Mouse (Mus musculus): ENCODE measurements around the gene Katnbl1.
"Not testable (repeated sequence)": the region's sequence is repeated elsewhere in the genome, so short reads cannot be mapped to it uniquely, and the experiment has no call there.

Katnbl1 gene

DNA sequence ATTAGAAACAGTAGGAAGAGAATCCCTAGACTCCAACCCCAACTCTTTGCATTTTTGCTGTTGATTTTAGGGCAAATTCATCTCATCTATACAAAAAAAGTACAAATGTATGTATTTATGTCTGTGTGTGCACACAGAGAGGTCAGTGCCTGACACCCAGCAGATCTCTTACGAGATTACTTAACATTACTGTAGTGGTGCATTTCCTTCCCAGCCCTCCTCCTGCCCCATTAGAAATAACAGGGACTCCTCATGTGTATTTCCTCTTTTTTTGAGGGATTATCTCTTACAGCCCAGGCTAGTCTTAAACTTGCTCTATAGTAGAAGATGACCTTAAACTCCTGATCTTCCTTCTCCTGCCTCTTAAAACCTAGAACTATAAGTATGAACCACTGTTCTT lies 13.7 kb downstream of the Katnbl1 start:
- no peak for DNase-seq (ENCODE audit: inconsistent age in 2 of 2, low spot score in 1 of 2)

DNA sequence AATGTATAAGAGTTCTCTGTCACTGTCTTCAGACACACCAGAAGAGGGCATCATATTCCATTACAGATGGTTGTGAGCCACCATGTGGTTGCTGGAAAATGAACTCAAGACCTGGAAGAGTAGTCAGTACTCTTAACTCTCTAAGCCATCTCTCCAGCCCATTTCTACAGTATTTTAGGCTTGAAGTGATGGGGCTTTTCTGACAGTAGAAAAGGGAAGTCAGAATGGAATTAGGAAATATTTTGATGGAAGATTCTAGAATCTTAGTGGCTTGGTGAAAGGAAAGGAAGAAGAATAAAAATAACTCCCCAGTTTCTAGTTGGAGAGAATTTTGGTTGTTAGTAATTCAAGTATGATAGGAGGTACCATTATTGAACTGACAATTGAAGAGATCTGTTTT lies 14.9 kb downstream of the Katnbl1 start:
- no peak for DNase-seq (ENCODE audit: inconsistent age in 2 of 2, low spot score in 1 of 2)

DNA sequence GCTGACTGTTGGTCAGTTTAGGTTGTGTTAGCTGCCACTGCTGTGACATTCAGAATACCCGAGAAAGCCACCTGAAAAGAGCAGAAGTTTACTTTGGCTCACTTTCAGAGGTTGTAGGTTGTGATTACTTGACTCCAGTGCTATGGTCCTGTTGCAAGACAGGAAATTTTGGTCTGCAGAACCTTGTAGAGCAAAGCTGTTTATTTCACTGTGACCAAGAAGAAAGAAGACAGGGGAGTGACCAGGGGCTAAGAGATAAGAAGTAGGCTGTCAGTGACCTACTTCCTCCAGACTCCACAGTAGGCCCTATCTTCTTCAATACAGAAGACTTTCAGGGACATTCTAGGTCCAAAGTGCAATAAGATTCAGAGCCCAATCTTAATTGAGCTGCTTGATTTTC lies 17.6 kb downstream of the Katnbl1 start:
- DNase-seq (ENCODE audit: inconsistent age in 2 of 2, low spot score in 1 of 2) = no peak

DNA sequence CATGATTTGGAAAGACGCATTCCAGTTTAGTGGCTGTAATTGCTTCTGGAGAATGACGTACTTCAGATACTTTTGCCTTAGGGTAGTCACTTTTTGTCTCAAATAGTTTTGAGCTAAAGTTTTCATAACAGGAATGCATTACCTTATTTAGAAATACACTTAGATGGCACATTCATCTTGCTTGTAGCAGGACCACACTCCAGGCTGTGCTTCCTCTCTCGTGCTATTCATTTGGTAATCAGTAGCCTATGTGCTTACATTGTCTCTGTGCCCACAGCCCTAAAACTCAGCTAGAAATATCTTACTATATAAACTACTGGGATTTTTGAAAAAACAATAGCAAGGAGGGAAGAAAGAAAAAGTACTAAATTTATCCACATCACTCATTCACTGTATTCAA lies 28.0 kb downstream of the Katnbl1 start:
- no peak for DNase-seq (ENCODE audit: inconsistent age in 2 of 2, low spot score in 1 of 2)

DNA sequence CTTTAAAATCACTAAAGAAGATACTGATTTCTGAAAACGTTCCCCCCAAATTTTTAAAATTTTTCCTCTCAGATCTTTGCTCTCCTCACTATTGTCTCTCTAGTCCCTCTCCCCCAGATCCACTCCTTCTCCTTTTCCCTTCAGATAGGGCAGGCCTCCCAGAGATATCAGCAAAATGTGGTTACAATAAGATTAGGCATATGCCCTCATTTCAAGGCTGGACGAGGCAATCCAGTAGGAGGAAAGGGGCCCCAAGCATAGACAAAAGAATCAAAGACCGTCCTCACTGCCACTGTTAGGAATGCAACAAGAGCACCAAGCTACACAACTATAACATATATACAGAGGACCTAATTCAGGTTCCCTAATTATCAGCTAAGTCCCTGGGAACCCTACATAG lies 46.3 kb downstream of the Katnbl1 start:
- DNase-seq (ENCODE audit: inconsistent age in 2 of 2, low spot score in 1 of 2) = no peak

DNA sequence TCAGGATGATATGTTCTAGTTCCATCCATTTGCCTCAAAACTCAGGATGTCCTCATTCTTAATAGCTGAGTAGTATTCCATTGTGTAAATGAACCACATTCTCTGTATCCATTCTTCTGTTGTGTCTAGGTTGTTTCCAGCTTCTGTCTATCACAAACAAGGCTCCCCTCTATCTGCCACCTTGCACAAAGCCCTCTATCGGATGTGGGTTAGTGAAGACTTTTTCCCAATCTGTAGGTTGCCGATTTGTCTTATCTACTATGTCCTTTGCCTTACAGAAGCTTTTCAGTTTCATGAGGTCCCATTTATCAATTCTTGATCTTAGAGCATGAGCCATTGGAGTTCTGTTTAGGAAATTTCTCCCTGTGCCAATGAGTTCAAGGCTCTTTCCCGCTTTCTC lies 49.5 kb downstream of the Katnbl1 start:
- peak in 1 of 2 experiments; percentile 28 for DNase-seq (ENCODE audit: inconsistent age in 2 of 2, low spot score in 1 of 2)

DNA sequence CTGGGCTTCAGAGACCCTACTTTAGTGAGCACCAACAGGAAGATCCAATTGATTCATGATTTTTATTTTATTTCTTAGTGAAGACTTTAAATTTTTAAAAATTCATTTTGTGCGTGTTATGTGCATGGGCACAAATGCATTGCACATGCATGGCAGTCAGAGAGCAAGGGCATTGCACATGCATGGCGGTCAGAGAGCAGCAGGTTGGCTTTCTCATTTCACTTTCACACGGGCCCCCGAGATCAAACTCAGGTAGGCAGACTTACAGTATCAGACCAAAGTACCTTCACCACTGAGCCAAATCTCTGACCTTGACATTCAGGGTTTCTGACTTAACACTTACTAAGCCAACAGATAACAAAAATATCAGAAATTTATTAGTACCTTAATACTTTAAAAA lies 50.7 kb downstream of the Katnbl1 start:
- peak in 1 of 2 experiments; percentile 22 for DNase-seq (ENCODE audit: inconsistent age in 2 of 2, low spot score in 1 of 2)

DNA sequence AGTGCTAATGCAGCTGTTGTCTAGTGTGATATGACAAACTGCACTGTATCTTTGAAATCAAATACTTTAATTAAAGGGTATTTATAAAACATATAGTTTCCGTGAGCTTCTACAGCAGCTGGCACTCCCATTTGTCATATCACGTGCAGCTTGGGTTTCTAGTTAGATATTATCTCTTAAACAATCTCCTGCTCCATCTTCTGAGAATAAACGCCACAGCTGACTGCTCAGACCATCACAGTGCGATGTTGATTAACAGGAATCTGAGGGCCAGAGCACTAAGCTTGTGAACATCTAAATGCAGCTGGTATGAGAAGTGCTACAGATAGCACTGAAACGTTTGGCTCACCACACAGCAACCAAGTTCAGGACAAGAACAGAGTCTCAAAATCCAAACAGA lies 51.4 kb downstream of the Katnbl1 start:
- DNase-seq (ENCODE audit: inconsistent age in 2 of 2, low spot score in 1 of 2) = no peak

DNA sequence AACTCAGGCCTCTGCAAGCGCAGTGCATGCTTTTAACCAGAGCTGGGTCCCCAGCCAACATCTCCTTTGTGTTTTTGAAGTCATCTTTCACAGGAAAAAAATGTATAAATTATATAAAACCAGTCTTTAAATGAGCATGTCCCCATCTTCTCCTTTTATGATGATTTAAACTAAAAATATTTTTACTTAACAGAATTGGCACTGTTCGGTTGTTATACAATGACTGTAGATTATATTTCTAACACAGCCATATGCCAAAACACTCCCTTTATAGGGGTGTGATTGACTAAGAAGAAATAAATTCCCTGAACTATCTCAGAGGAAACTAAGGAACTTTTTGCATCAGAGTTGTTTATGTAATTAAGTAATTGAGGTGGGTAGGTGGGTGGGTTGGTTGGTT lies 53.5 kb downstream of the Katnbl1 start:
- no peak for DNase-seq (ENCODE audit: inconsistent age in 2 of 2, low spot score in 1 of 2)

DNA sequence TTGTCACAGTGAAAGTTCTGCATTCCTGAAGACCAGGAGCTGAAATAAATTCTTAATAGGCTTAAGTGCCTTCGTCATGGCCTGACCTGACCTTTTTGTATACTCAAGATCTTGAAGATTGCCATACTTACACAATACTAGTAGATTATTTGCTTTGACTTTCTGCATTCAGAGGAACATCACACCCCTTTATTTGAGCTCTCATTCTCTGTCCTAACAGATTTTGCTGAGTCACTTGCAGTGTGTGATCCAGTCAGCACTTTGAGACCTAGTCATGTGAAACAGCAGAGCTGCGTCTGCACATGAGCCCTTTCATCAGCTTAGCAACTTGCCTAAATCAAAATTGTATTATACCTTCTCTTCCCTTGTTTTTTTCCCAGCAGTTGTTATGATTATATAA lies 54.3 kb downstream of the Katnbl1 start:
- DNase-seq (ENCODE audit: inconsistent age in 2 of 2, low spot score in 1 of 2) = no peak

DNA sequence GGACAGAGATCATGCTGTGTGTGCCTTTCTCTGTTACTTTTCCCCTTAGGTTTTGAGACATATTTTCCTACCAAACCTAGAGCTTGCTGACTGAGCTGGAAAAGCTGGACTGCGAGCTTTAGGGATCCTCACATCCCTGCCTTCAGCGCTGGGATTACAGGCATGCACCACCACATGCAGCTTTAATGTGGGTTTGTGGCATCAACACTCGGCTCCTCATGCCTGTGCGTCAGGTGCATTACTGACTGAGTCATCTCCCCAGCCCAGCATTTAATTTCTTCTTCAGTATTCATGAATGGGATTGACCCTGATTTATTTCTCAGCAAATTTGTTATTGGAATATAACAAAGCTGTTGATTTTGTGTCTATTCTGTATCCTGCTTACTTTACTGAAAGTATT lies 57.3 kb downstream of the Katnbl1 start:
- DNase-seq (ENCODE audit: inconsistent age in 2 of 2, low spot score in 1 of 2) = no peak

DNA sequence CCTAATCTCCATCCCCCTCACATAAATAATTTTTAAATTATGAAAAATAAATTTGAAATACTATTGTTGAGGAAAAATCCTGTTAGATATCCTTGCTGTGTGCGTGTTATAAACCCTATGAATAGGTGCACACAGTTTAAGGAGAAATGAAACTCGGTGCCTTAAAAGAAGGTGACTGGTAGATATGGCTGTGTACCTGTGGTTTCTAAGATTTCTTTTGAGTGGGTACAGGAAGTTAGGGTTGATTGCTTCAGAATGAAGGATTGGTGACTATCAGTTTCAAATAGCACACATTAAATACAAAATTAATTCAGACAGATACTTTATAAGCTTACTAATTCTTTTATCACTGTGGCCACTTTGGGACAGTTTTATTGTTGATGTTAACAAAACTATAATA lies 58.6 kb downstream of the Katnbl1 start:
- no peak for DNase-seq (ENCODE audit: inconsistent age in 2 of 2, low spot score in 1 of 2)

DNA sequence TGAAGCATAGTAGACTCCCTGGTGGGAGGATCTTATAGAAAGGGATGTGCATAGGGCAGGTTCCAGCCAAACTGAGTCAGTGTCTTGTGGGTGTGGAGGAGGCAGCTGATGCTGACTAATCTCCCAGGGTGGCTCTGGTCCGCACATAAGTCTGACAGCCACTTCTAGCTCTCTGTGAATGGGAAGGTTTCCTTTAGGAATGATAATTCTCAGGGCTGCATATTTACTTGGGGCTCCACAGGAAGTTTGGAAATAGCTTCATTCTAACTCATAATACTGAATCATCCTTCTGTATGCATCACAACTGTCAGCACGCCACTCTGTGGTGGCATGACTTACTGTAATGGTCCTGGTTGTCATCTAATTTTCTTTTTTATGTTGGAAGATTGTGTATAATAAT lies 64.5 kb downstream of the Katnbl1 start:
- no peak for DNase-seq (ENCODE audit: inconsistent age in 2 of 2, low spot score in 1 of 2)

DNA sequence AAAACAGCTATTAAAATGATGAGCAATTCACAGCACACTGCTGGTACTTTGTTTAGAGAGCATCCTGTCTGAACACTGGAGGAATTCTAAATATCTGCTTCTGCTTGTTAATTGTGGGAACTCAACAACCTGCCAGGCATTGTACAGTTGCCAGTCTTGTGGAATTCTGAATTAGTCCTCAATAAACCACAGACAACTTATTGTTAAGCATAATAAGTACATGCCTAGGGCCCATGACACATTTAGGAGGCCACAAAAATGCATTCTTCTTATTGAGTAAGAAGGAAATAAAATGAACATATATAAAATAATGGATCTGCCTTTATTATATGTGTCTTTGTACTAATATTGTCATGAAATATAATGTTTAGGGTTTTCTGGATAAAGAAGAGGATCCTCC lies 66.5 kb downstream of the Katnbl1 start:
- DNase-seq (ENCODE audit: inconsistent age in 2 of 2, low spot score in 1 of 2) = no peak

DNA sequence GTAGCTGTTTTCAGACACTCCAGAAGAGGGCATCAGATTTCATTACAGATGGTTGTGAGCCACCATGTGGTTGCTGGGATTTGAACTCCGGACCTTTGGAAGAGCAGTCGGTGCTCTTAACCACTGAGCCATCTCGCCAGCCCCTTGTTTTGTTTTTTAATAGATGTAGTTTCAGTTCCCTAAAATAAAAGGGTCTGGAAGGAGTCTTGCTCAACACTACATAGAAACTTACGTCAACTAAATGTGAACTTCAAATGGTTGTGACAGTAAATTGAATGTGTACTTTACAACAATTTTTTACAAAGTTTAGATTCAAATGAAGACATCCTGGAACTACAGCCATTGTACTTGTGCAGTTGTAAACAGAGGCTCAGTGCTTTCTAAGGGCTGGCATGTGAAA lies 69.0 kb downstream of the Katnbl1 start:
- DNase-seq (ENCODE audit: inconsistent age in 2 of 2, low spot score in 1 of 2) = not testable (repeated sequence)

DNA sequence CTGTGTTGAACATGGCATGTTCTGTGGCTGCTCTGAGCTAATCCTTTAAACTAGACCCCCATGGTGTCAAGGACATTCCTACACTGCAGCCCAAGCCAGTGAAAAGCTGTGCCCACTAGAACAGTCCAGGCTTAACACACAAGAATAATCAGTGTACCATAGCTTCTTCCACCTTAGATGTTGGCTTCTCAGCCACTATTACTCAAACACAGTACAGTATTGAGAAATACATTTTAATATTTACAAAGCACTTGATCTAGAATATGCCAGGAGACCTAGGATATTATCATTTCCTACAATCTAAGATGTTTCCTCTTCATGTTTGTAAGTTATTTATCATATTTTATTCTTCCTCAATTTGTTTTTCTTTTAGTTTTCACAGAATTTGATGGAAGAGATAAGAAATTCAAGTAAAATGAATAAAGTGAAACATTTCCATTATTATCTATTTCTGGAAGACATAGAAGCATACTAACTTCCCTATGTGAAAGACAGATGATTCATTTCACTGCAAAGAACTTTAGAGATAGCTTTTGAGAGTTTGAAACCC lies 69.6 kb downstream of the Katnbl1 start:
- no peak for DNase-seq (ENCODE audit: inconsistent age in 2 of 2, low spot score in 1 of 2)

DNA sequence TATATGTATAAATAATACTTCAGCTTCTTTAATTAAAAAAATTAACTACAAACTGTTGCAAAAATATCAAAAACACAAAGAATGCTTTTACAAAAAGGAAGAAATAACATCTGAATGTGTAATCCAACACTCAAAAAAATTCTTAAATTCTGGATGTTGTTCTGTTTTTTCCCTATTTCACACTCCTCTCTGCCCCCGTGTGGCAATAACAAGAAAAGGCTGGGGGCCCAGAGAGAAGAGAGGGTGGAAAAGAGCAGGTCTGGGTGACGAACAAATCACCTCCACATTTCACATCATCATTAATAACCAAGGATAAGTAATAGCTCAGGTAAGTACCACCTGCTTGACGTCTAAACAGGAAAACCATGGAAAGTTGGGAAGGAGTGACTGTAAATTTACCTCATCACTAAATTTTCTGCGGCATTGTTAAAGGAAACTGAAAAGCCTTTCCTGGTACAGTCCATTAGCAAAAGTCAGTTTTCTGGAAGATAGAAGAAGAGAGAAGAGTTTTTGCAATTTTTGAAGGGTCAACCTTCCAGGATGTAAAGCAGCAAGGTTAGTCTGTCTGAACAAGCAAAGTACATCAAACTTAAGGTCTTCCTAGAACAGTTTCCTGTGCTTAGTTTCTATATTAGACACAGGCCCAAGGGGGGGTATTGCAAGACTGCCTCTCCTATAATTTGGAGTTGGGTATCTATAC lies 70.7 kb downstream of the Katnbl1 start:
- peak; percentile 7 to 50 for DNase-seq (ENCODE audit: inconsistent age in 2 of 2, low spot score in 1 of 2)

DNA sequence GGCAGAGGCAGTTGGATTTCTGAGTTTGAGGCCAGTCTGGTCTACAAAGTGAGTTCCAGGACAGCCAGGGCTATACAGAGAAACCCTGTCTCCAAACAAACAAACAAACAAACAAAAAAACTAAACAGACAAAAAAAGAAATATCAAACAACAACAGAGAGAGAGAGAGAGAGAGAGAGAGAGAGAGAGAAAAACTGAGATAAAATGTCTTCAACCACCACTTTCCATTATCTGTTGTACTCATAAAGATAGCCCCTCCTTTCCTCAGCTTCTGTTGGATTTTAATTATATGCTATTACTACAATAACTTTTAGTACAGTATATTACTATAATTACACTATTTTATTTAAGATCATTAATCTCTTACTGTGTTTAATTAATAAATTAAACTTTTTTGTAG lies 73.5 kb downstream of the Katnbl1 start:
- DNase-seq (ENCODE audit: inconsistent age in 2 of 2, low spot score in 1 of 2) = not testable (repeated sequence)

DNA sequence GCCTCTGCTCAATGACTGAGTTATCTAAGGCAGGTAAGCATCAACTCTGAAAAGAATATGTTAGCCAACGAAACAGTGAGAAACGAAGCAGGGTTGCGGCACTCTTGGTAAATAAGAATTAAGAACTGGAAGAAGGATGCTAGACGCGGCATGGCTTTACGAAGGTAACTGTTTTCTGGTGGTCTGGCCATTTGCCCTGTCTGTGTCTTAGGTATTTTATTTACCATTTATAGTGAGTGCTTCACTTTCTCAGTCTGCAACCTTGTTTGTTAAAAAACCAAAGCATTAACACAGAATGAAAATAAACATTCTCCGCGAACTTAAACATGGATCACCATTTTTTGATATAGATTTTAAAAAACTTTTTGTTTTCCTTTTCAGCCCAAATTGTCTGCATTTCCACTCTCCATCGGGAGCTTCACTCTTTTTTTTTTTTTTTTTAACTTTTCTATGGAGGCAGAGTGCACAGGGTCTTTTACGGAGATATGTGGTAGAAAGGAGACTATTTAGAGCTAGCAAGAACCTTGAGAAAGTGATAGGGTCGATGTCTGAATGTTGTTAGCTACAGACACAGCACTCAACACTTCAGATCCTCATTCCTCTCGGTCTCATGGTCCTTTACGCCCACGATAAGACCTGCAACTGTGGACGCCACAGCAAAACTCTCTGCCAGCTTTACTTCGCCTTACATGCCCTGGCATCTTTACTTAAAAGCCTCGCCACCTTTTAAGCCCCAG lies 75.3 kb downstream of the Katnbl1 start:
- no peak for DNase-seq (ENCODE audit: inconsistent age in 2 of 2, low spot score in 1 of 2)

DNA sequence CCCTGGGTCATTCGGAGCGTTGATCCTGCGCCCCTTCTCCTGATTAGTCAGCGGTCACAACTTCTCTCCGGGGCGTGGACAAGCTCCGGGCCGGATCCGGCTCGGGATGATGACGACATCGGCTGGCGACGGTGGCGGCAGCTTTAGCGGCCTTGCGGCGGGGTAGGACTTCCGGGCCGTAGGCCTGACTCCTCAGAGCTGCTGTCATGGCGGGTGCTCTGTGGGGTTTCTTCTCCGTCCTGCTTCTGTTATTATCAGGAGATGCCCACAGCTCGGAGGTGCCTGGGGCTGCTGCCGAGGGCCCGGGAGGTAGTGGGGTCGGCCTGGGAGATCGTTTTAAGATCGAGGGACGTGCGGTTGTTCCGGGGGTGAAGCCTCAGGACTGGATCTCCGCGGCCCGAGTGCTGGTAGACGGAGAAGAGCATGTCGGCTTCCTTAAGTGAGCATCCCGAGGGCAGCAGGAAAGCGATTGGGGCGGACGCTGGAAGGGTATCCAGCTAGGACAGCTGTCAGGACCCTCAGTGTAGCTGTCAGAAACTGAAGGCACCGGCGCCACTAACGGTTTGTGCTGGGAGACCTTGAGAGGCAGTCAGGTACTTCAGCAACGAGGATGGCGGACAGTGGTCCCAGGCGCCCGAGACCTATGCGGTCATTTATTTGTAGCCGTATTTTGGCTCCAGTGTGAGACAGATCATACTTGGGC lies 76.0 kb downstream of the Katnbl1 start, which contains the start of gene Emc7:
Gene Emc7, plus strand, starts transcription at position 136 of the 703 bp plus-strand sequence.
- DNase-seq (ENCODE audit: inconsistent age in 2 of 2, low spot score in 1 of 2) = peak; percentile 97 to 99

DNA sequence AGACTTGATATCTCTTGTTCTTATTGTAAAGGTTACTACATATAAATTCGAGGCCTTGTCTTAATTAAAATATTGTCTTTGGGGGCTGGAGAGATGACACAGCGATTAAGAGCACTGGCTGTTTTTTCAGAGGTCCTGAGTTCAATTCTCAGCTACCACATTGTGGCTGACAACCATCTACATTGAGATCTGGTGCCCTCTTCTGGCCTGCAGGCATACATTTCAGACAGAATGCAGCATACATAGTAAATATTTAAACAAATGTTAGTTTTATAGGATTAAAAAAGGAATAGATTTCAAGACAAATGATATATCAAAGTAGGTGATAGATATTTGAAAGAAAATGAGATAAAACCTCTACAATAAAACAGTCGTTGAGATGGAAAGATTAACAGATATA lies 81.5 kb downstream of the Katnbl1 start:
- no peak for DNase-seq (ENCODE audit: inconsistent age in 2 of 2, low spot score in 1 of 2)

Data from adrenal gland, adult (tissue).